Mouse (Mus musculus) erythroid progenitor cell, adult 5-6 weeks (primary cell): Measurements from ENCODE around the gene Tmem219. TPM values are rescaled to one million over a fixed set of nuclear protein-coding genes. Genes with fewer than 3 reads are reported as not detected.

ENCODE experiments used
- ATAC-seq: replicated peaks from 2 replicates; pipeline ENCODE4 v1.8.0; 2016; ENCODE audit warnings: moderate number of reproducible peaks, mild to moderate bottlenecking, moderate TSS enrichment, inconsistent platforms; ENCODE audit not compliant: poor library complexity, low FRiP score, severe bottlenecking
- total RNA-seq, 2 experiments: library from RNA; stranded (forward) in 1 of 2; stranded (reverse) in 1 of 2; fragments of 150-400 nt in 1 of 2; fragments of 186-747, 209-891 nt in 1 of 2; gene quantifications; 2 replicates each; pipeline versions ENCODE4 v1.2.3 to v1.2.4; 2015 to 2017; ENCODE audit warnings: low replicate concordance in 2 of 2

Gene Tmem219
- total RNA-seq, 2 experiments from 2014 or later = 5.4 to 10.4 TPM

- ATAC-seq = no peak
Observed at GRCm38 (mm10) chr7:126869780-126870519, 52.8 kb downstream of the Tmem219 start.

- ATAC-seq = no peak
Observed at GRCm38 (mm10) chr7:126868003-126868402, 54.7 kb downstream of the Tmem219 start.

- no peak for ATAC-seq
Observed at GRCm38 (mm10) chr7:126867534-126867933, 55.2 kb downstream of the Tmem219 start.

GRCm38 (mm10) chr7:126863791-126864190 lies 58.9 kb downstream of the Tmem219 start:
- no peak for ATAC-seq

GRCm38 (mm10) chr7:126862147-126862784 lies 60.5 kb downstream of the Tmem219 start, which contains the start of gene Ino80e:
TSS of gene Ino80e (minus strand) at chr7:126862377.
- ATAC-seq = peak; percentile 85

GRCm38 (mm10) chr7:126861429-126862130 lies 61.1 kb downstream of the Tmem219 start, which contains the start of gene Hirip3:
TSS of gene Hirip3 (plus strand) at chr7:126861972.
- peak; percentile 87 for ATAC-seq

- ATAC-seq = no peak
Observed at GRCm38 (mm10) chr7:126860987-126861386, 61.7 kb downstream of the Tmem219 start.

GRCm38 (mm10) chr7:126856741-126857420 lies 65.8 kb downstream of the Tmem219 start:
- no peak for ATAC-seq

GRCm38 (mm10) chr7:126855641-126856040 lies 67.1 kb downstream of the Tmem219 start:
- ATAC-seq = no peak

- no peak for ATAC-seq
Observed at GRCm38 (mm10) chr7:126853454-126853853, 69.3 kb downstream of the Tmem219 start.

GRCm38 (mm10) chr7:126851192-126851591 lies 71.5 kb downstream of the Tmem219 start:
- ATAC-seq = no peak

- ATAC-seq = no peak
Observed at GRCm38 (mm10) chr7:126850161-126850560, 72.6 kb downstream of the Tmem219 start.

- no peak for ATAC-seq
Observed at GRCm38 (mm10) chr7:126848794-126849193, 73.9 kb downstream of the Tmem219 start.

- no peak for ATAC-seq
Observed at GRCm38 (mm10) chr7:126847421-126848398, 75.0 kb downstream of the Tmem219 start.

- no peak for ATAC-seq
Observed at GRCm38 (mm10) chr7:126847116-126847420, 75.6 kb downstream of the Tmem219 start, which contains the start of gene Doc2a. TSS of gene Doc2a (plus strand) at chr7:126847416.

- ATAC-seq = no peak
Observed at GRCm38 (mm10) chr7:126845516-126845915, 77.2 kb downstream of the Tmem219 start.

GRCm38 (mm10) chr7:126843276-126843675 lies 79.4 kb downstream of the Tmem219 start:
- no peak for ATAC-seq
